Mouse (Mus musculus) stomach, embryonic 14.5 days (tissue): ENCODE data around the gene Camkk2. TPM values are rescaled to one million over a fixed set of nuclear protein-coding genes. Genes with fewer than 3 reads are reported as not detected.

Experiments
- ATAC-seq: fragments of 200-750 bp; cut with Nextera tagmentation; 2 replicates; pipeline ENCODE4 v1.8.0; 2017; ENCODE audit warnings: low read depth, moderate TSS enrichment; ENCODE audit not compliant: insufficient number of reproducible peaks, insufficient read depth, low FRiP score
- H3K27ac ChIP-seq: fragments of 300-500 bp; sonication (generic); 2 replicates; pipeline ENCODE4 v1.5.1; 2014; ENCODE audit warnings: mild to moderate bottlenecking, low read length, moderate library complexity, mixed read lengths
- H3K27me3 ChIP-seq: fragments of 300-500 bp; sonication (generic); 2 replicates; pipeline ENCODE4 v1.6.1; 2014; ENCODE audit warnings: low read length, control low read depth, mixed read lengths; ENCODE audit not compliant: control insufficient read depth, insufficient read depth
- H3K36me3 ChIP-seq: fragments of 300-500 bp; sonication (generic); 2 replicates; pipeline ENCODE4 v1.6.1; 2014; ENCODE audit warnings: mild to moderate bottlenecking, control low read depth, low read length, moderate library complexity, mixed read lengths; ENCODE audit not compliant: control insufficient read depth, insufficient read depth
- H3K4me1 ChIP-seq: fragments of 300-500 bp; sonication (generic); 2 replicates; pipeline ENCODE4 v1.6.1; 2014; ENCODE audit warnings: low read length, control low read depth, mixed read lengths; ENCODE audit not compliant: control insufficient read depth, insufficient read depth
- H3K4me2 ChIP-seq: fragments of 300-500 bp; sonication (generic); replicated peaks from 2 replicates; pipeline ENCODE4 v1.6.1; 2014; ENCODE audit warnings: low read depth, low read length, control low read depth
- H3K4me3 ChIP-seq: fragments of 300-500 bp; sonication (generic); 2 replicates; pipeline ENCODE4 v1.5.1; 2014; ENCODE audit warnings: low read depth, low read length, control low read depth
- H3K9ac ChIP-seq: fragments of 300-500 bp; sonication (generic); replicated peaks from 2 replicates; pipeline ENCODE4 v1.6.1; 2014; ENCODE audit warnings: low read depth, mild to moderate bottlenecking, control low read depth, low read length, moderate library complexity, mixed read lengths
- H3K9me3 ChIP-seq: fragments of 300-500 bp; sonication (generic); 2 replicates; pipeline ENCODE4 v1.6.1; 2016; ENCODE audit warnings: low read depth, low read length, control low read depth; ENCODE audit not compliant: control insufficient read depth
- WGBS: fragments of 180-500 bp; shearing (Covaris S2); extraction: QIAGEN DNeasy Blood & Tissue Kit; methylation state at CpG from one replicate; pipeline ENCODE4 v1.1.7; 2014; 5-methylcytosine and 5-hydroxymethylcytosine counted together
- polyA plus RNA-seq: library from polyadenylated mRNA; unstranded; fragments of >200 nt; fragmentation: Nextera tagmentation; extraction: Ambion mirVana; gene quantifications from 2 replicates; pipeline ENCODE4 v1.2.1, GENCODE M21; 2014

Camkk2 gene
- polyA plus RNA-seq, 1 experiment from 2014 or later = 25.7 TPM

DNA sequence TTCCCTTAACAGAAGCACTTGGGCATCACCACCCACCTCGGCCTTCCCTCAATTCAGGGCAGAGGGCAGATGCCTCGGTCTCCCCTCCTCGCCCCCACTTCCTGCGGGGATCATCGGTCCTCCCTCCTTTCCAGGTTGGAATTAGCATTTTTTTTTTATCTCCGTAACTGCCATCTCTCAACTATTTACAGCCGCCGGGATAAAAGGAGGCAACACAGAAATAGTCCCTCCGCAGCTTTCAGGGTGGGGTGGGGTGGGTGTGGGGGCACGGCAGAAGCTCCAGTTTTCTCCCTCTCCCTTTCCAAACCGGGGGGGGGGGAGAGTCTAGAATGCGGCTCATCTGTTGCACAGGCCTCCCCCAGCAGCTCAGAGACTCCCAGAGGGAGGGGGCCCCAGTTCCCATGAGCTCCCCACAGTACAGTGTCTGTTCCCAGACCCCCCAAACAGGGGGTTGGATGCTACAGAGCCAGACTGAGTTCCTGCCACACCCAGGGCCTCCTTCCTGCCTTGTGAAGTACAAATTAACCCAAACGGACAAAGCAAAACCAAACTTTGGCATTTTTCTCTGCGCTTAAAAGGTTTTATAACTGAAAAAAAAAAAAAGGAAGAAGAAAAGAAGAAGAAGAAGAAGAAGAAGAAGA lies 3.4 kb downstream of the Camkk2 start:
- no peaks in the 10 kb centered on the region for H3K9me3 ChIP-seq
- ATAC-seq = no peak
- H3K9ac ChIP-seq = no peak overlapping the region
- peaks cover 8% of the 10 kb centered on the region; the same call in 1 of the 2 replicates for H3K4me1 ChIP-seq
- no peaks in the 10 kb centered on the region for H3K27me3 ChIP-seq
- no peak overlapping the region for H3K4me3 ChIP-seq
- no peak overlapping the region for H3K4me2 ChIP-seq
- WGBS = 80% methylated on average over 14 of the region's 14 CpGs
- H3K36me3 ChIP-seq = no peaks in the 10 kb centered on the region
- H3K27ac ChIP-seq = no peak overlapping the region

DNA sequence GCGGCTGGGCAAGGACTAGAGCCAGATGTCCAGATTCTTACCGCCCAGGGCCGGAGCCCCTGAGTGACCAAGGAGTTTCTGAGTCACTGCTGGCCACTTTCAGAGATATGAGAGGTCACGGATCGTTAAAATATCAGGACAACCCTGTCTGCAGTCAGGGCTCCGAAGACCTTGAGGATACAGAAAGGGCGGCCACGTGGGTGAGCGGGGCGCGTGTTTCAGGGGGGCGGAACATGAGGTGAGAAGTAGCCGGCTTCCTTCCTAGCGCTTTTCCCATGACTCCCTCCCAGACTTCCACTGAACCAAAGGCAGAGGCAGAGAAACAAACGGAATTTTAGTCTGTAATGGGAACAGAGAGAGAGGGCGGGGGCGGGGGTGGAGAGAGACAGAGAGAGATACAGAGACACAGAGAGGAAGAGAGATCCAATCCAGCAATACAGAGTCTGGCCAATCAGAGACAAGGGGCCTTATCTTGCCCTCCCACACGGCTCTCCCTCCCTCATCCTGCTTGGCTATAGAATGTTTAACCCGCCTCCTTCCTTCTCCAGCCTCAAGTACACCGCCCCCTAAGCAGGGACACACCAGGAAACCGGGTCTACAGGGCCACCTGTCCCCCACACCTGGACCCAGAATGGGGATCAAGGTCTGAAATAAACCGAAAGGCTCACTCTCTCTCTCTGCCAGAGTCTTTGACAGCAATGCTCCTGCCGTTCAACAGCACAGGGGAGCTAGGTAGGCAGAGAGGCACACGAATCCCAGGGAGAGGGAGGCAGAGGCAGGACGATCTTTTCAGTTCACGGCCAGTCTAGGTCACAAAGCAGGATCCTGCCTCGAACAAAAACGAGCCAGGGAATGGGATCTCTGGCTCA lies 4.2 kb downstream of the Camkk2 start:
- Histone ChIP-seq H3K4me1 (peaks cover 10% of the 10 kb centered on the region; the same call in 1 of the 2 replicates), H3K9ac (no peak overlapping the region), H3K36me3 (no peaks in the 10 kb centered on the region), H3K27ac (no peak overlapping the region), H3K4me3 (no peak overlapping the region), H3K27me3 (no peaks in the 10 kb centered on the region), H3K4me2 (no peak overlapping the region), H3K9me3 (no peaks in the 10 kb centered on the region)
- WGBS = 71% methylated on average over 28 of the region's 28 CpGs
- no peak for ATAC-seq

DNA sequence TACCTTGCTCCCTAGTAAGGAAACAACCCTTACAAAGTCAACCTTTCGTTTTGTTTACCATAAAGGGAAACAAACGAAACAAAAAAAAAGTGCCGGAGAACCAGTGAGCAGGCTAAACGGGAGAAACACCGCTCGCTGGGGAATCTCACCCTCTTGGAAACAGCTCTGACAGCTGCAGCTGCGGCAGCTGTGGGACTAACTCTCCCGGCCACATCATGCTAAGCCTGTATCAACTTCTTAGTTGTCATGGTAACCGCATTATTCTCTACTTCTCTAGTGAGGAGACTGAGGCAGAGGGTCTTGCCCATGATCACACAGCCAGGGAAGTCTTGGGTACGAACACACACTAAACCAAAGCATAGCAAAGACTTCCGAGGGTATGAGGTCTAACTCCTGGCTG lies 5.5 kb downstream of the Camkk2 start:
- no peaks in the 10 kb centered on the region for H3K27me3 ChIP-seq
- H3K27ac ChIP-seq = no peak overlapping the region
- H3K4me3 ChIP-seq = no peak overlapping the region
- no peak for ATAC-seq
- no peaks in the 10 kb centered on the region for H3K9me3 ChIP-seq
- H3K9ac ChIP-seq = no peak overlapping the region
- H3K36me3 ChIP-seq = no peaks in the 10 kb centered on the region
- H3K4me2 ChIP-seq = no peak overlapping the region
- WGBS = 75% methylated on average over 11 of the region's 11 CpGs
- H3K4me1 ChIP-seq = peaks cover 10% of the 10 kb centered on the region; the same call in 1 of the 2 replicates

DNA sequence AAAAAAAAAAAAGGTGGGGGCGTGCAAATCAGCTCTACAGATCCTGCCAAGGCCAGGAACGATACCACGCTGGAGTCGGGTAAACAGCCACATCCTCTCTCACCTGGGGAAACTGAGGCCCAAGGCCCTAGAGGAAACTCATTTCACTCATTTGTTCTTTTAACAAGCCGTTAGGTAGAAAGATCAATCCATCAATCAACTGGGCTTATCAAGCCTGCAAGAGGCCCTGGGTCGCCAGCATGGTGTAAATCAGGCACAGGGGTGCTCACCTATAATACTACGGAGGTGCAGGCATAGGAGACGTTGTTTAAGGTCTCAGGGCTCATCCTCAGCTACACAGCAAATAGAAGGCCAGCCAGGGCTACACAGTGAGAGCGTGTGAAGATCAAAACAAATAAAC lies 7.8 kb downstream of the Camkk2 start:
- H3K27me3 ChIP-seq = no peaks in the 10 kb centered on the region
- peaks cover 6% of the 10 kb centered on the region; the same call in 1 of the 2 replicates for H3K4me1 ChIP-seq
- no peaks in the 10 kb centered on the region for H3K36me3 ChIP-seq
- WGBS = 76% methylated on average over 9 of the region's 9 CpGs
- no peak for ATAC-seq
- no peak overlapping the region for H3K27ac ChIP-seq
- no peak overlapping the region for H3K4me2 ChIP-seq
- H3K9me3 ChIP-seq = no peaks in the 10 kb centered on the region
- H3K4me3 ChIP-seq = no peak overlapping the region
- H3K9ac ChIP-seq = no peak overlapping the region

DNA sequence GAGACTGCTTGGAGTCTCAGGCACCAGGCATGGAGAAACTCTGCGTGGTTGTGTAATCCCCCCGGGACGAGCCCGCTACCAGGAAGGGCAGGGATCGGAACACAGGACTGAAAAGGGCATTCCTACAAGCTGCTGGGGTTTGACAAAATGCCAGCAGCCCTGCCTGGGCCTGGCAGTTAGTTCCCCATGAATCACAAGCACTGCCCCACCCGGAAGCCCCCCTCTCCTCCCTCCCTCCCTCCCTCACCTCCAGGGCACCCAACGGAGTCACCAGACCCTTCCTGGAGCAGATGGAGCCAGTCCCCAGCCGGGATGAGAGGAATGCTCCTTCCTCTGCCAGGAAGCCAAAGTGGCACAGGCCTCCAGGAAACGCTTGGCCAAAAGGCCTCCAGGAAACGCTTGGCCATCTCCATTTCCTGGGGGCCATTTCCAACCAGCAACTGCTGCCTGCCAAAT lies 8.4 kb downstream of the Camkk2 start:
- 49% methylated on average over 10 of the region's 10 CpGs for WGBS
- no peak overlapping the region for H3K4me2 ChIP-seq
- no peaks in the 10 kb centered on the region for H3K36me3 ChIP-seq
- H3K4me3 ChIP-seq = no peak overlapping the region
- no peaks in the 10 kb centered on the region for H3K9me3 ChIP-seq
- no peak overlapping the region for H3K9ac ChIP-seq
- no peaks in the 10 kb centered on the region for H3K27me3 ChIP-seq
- peak overlapping the region; percentile 59; the same call in 1 of the 2 replicates for H3K27ac ChIP-seq
- peaks cover 6% of the 10 kb centered on the region; the same call in 1 of the 2 replicates for H3K4me1 ChIP-seq
- ATAC-seq = no peak

DNA sequence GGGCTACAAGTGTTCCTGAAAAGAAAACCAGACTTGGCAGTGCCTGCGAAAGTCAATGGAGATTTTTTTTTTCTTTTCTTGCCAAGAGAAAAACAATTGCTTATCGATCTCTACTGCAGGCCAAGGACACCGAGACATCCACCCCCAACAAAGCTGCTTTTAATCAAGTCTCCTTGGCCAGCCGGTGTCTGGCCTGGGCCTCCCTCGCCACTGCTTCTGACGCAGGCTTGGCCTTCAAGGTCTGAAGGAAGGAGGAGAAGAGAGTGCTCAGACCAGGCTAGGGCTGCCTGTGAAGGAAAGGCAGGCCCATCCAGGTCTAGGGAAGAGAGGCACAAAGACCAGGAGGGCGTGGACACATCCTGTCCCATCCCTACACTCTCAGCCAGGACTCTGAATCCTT lies 8.9 kb downstream of the Camkk2 start:
- peak overlapping the region; percentile 59; the same call in 1 of the 2 replicates for H3K27ac ChIP-seq
- H3K4me3 ChIP-seq = no peak overlapping the region
- H3K9me3 ChIP-seq = no peaks in the 10 kb centered on the region
- H3K9ac ChIP-seq = no peak overlapping the region
- no peaks in the 10 kb centered on the region for H3K27me3 ChIP-seq
- H3K36me3 ChIP-seq = no peaks in the 10 kb centered on the region
- peaks cover 6% of the 10 kb centered on the region; the same call in 1 of the 2 replicates for H3K4me1 ChIP-seq
- ATAC-seq = no peak
- H3K4me2 ChIP-seq = no peak overlapping the region
- 72% methylated on average over 7 of the region's 7 CpGs for WGBS

DNA sequence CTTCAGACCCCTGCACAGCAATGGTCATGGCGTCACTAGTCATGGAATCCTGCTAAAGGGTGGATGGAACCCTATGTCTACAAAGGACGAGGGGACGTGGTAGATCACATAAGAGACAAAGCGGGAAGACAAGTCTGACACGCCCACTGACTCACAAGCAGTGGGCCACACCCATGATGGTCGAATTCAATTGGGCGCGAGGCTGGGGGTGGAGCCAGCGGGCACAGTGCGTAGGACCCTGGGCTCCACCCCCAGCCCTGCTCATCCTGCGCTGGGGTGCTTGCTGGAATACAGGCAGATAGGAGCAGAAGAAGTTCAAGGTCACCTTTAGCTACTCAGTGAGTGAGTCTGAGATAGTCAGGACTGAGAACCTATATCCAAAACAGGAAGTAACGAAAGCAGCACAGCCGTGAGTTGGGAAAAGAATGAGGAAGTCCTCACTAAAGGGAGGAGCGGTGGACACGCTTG lies 10.1 kb downstream of the Camkk2 start:
- H3K9ac ChIP-seq = no peak overlapping the region
- H3K36me3 ChIP-seq = no peaks in the 10 kb centered on the region
- H3K27ac ChIP-seq = no peak overlapping the region
- H3K4me1 ChIP-seq = peaks cover 6% of the 10 kb centered on the region; the same call in 1 of the 2 replicates
- H3K9me3 ChIP-seq = no peaks in the 10 kb centered on the region
- H3K4me3 ChIP-seq = no peak overlapping the region
- H3K27me3 ChIP-seq = no peaks in the 10 kb centered on the region
- 86% methylated on average over 15 of the region's 15 CpGs for WGBS
- no peak for ATAC-seq
- no peak overlapping the region for H3K4me2 ChIP-seq

DNA sequence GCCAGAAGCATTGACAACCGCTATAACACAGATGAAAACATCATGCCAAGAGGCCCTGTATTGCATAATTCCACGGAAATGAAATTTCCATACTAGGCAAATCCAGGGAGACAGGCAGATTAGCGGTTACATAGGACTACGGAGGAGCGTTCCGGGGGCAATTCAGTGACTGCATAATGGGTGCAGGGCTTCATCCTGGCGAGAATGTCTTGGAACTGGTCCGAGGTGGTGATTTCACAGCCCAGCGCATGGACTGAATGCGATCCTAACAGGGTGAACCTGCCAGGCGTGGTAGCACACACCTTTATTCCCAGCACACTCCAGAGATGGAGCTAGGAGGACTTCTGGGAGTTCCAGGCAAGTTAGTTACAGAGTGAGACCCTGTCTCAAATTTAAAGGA lies 11.9 kb downstream of the Camkk2 start:
- 95% methylated on average over 11 of the region's 11 CpGs for WGBS
- H3K9ac ChIP-seq = no peak overlapping the region
- no peak overlapping the region for H3K27ac ChIP-seq
- peaks cover 11% of the 10 kb centered on the region; the same call in 1 of the 2 replicates for H3K4me1 ChIP-seq
- no peak overlapping the region for H3K4me2 ChIP-seq
- H3K4me3 ChIP-seq = no peak overlapping the region
- peaks cover 2% of the 10 kb centered on the region; the same call in 1 of the 2 replicates for H3K36me3 ChIP-seq
- H3K27me3 ChIP-seq = no peaks in the 10 kb centered on the region
- H3K9me3 ChIP-seq = no peaks in the 10 kb centered on the region
- ATAC-seq = no peak
